Mouse (Mus musculus) liver, postnatal 0 days (tissue): Measurements from ENCODE around the gene Ccnl1. TPM values are rescaled to one million over a fixed set of nuclear protein-coding genes. Genes with fewer than 3 reads are reported as not detected.
A peak's percentile ranks its signal among the peaks of the same experiment; 100 is the strongest.

Experiments used
- ATAC-seq: fragments of 200-750 bp; cut with Nextera tagmentation; 2 replicates; pipeline ENCODE4 v1.8.0; 2017; ENCODE audit warnings: mild to moderate bottlenecking, moderate library complexity
- DNase-seq: peaks from one replicate; pipeline ENCODE4 v3.0.0-alpha.2; 2016
- H3K27ac ChIP-seq: fragments of 300-500 bp; sonication (generic); 2 replicates; pipeline ENCODE4 v1.5.1; 2014; ENCODE audit warnings: antibody characterized with exemption, moderate library complexity, mild to moderate bottlenecking, low read depth
- H3K27me3 ChIP-seq: fragments of 300-500 bp; sonication (generic); 2 replicates; pipeline ENCODE4 v1.6.1; 2014; ENCODE audit warnings: low read length, control low read depth, mixed read lengths; ENCODE audit not compliant: insufficient read depth
- H3K36me3 ChIP-seq: fragments of 300-500 bp; sonication (generic); replicated peaks from 2 replicates; pipeline ENCODE4 v1.6.1; 2014; ENCODE audit warnings: mild to moderate bottlenecking, control low read depth, low read length, moderate library complexity, mixed read lengths; ENCODE audit not compliant: insufficient read depth
- H3K4me1 ChIP-seq: fragments of 300-500 bp; sonication (generic); 2 replicates; pipeline ENCODE4 v1.6.1; 2014; ENCODE audit warnings: antibody characterized with exemption, mild to moderate bottlenecking, control low read depth; ENCODE audit not compliant: insufficient read depth
- H3K4me2 ChIP-seq: fragments of 300-500 bp; sonication (generic); 2 replicates; pipeline ENCODE4 v1.6.1; 2014; ENCODE audit warnings: low read depth, mild to moderate bottlenecking, low read length, moderate library complexity, mixed read lengths
- H3K4me3 ChIP-seq: fragments of 300-500 bp; sonication (generic); 2 replicates; pipeline ENCODE4 v1.5.1; 2014; ENCODE audit warnings: low read depth, low read length
- H3K9ac ChIP-seq: fragments of 300-500 bp; sonication (generic); replicated peaks from 2 replicates; pipeline ENCODE4 v1.6.1; 2014; ENCODE audit warnings: mild to moderate bottlenecking, moderate library complexity
- H3K9me3 ChIP-seq: fragments of 300-500 bp; sonication (generic); 2 replicates; pipeline ENCODE4 v1.6.1; 2016; ENCODE audit warnings: mild to moderate bottlenecking, control low read depth, low read length, mixed read lengths
- CTCF ChIP-seq: sonication (generic); IDR thresholded peaks from 2 replicates; pipeline ENCODE4 v1.5.1; 2016; ENCODE audit warnings: antibody characterized with exemption, low read depth
- EP300 ChIP-seq: IDR thresholded peaks from 2 replicates; pipeline ENCODE4 v1.6.1; 2016; ENCODE audit warnings: antibody characterized with exemption, low read depth, mild to moderate bottlenecking
- WGBS: fragments of 180-500 bp; shearing (Covaris S2); extraction: QIAGEN DNeasy Blood & Tissue Kit; methylation state at CpG from one replicate; pipeline ENCODE4 v1.1.7; 2014; ENCODE audit not compliant: insufficient replicate concordance; 5-methylcytosine and 5-hydroxymethylcytosine counted together
- polyA plus RNA-seq: library from polyadenylated mRNA; unstranded; fragments of >200 nt; fragmentation: Nextera tagmentation; extraction: Ambion mirVana; gene quantifications from 2 replicates; pipeline ENCODE4 v1.2.1, GENCODE M21; 2015

The Ccnl1 gene
- polyA plus RNA-seq, 1 experiment from 2014 or later = 38.1 TPM

- DNase-seq = no peak
- Histone ChIP-seq H3K4me2 (no peak overlapping the region; the same call in 1 of the 2 replicates), H3K4me3 (no peak overlapping the region), H3K27me3 (no peaks in the 10 kb centered on the region), H3K27ac (peak overlapping the region; percentile 100), H3K9ac (no peak overlapping the region), H3K36me3 (peaks cover 13% of the 10 kb centered on the region), H3K4me1 (peaks cover 50% of the 10 kb centered on the region), H3K9me3 (no peaks in the 10 kb centered on the region)
- ATAC-seq = no peak
- WGBS = 63% methylated on average over 5 of the region's 5 CpGs
- TF ChIP-seq CTCF = no peak
- peak; percentile 79 for TF ChIP-seq EP300
Observed at GRCm38 (mm10) chr3:65960291-65960945, 2.4 kb upstream of the Ccnl1 start.

- peaks cover 53% of the 10 kb centered on the region for H3K4me1 ChIP-seq
- H3K27ac ChIP-seq = peak overlapping the region; percentile 100
- peak overlapping the region; percentile 83 for H3K4me2 ChIP-seq
- no peaks in the 10 kb centered on the region for H3K9me3 ChIP-seq
- H3K4me3 ChIP-seq = peak overlapping the region; percentile 97
- peak overlapping the region; percentile 96 for H3K9ac ChIP-seq
- no peaks in the 10 kb centered on the region for H3K27me3 ChIP-seq
- 79% methylated on average over 3 of the region's 3 CpGs for WGBS
- peaks cover 21% of the 10 kb centered on the region for H3K36me3 ChIP-seq
- TF ChIP-seq CTCF = no peak
- TF ChIP-seq EP300 = no peak
- DNase-seq (no peak), ATAC-seq (no peak)
Observed at GRCm38 (mm10) chr3:65959416-65960001, 1.5 kb upstream of the Ccnl1 start.

GRCm38 (mm10) chr3:65958840-65959185 lies 764 bp upstream of the Ccnl1 start:
- H3K4me3 ChIP-seq = peak overlapping the region; percentile 97
- no peaks in the 10 kb centered on the region for H3K9me3 ChIP-seq
- no peak for DNase-seq
- peaks cover 25% of the 10 kb centered on the region for H3K36me3 ChIP-seq
- H3K4me1 ChIP-seq = peaks cover 53% of the 10 kb centered on the region
- 18% methylated on average over 9 of the region's 9 CpGs for WGBS
- H3K27me3 ChIP-seq = no peaks in the 10 kb centered on the region
- no peak for ATAC-seq
- H3K9ac ChIP-seq = peak overlapping the region; percentile 96
- TF ChIP-seq CTCF (no peak), EP300 (no peak)
- H3K4me2 ChIP-seq = peak overlapping the region; percentile 83
- peak overlapping the region; percentile 100 for H3K27ac ChIP-seq

GRCm38 (mm10) chr3:65957271-65958101 lies 563 bp downstream of the Ccnl1 start:
- Histone ChIP-seq H3K36me3 (peaks cover 38% of the 10 kb centered on the region), H3K9ac (peak overlapping the region; percentile 96), H3K27ac (peak overlapping the region; percentile 100), H3K4me3 (peak overlapping the region; percentile 97), H3K27me3 (no peaks in the 10 kb centered on the region), H3K9me3 (no peaks in the 10 kb centered on the region), H3K4me1 (peaks cover 53% of the 10 kb centered on the region), H3K4me2 (peak overlapping the region; percentile 83)
- TF ChIP-seq EP300 (no peak), CTCF (peak; percentile 54)
- DNase-seq (peak; percentile 84), ATAC-seq (peak; percentile 73)
- under 1% methylated on average over 74 of the region's 94 CpGs for WGBS

GRCm38 (mm10) chr3:65954499-65955391 lies 3.3 kb downstream of the Ccnl1 start:
- DNase-seq (no peak), ATAC-seq (no peak)
- Histone ChIP-seq H3K27ac (no peak overlapping the region), H3K4me2 (peak overlapping the region; percentile 61), H3K27me3 (no peaks in the 10 kb centered on the region), H3K4me1 (peaks cover 39% of the 10 kb centered on the region), H3K4me3 (peak overlapping the region; percentile 28), H3K9me3 (no peaks in the 10 kb centered on the region), H3K36me3 (peaks cover 62% of the 10 kb centered on the region), H3K9ac (no peak overlapping the region)
- WGBS = 59% methylated on average over 8 of the region's 8 CpGs
- no peak for TF ChIP-seq EP300
- TF ChIP-seq CTCF = no peak
